Mouse (Mus musculus): ENCODE results near the gene St6galnac3.
A peak's percentile ranks its signal among the peaks of the same experiment; 100 is the strongest.

St6galnac3 gene

DNA sequence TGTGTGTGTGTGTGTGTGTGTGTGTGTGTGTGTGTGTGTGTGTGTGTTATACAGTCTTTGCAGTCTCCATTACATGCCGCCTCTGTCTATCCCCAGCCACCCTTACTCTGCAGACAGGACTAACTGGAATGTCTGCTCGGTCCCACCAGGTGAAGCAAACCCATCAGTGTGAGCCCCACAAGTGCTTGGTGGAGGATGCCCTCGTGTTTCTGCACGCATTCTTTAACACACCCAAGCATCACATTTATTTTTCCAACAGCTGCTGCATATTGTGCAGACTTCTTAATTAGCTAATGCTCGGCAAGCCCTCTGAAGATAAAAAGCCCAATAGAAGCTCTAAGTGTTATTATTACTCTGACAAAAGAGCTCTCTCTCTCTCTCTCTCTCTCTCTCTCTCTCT lies 268.7 kb downstream of the St6galnac3 start:
- no peak for DNase-seq

DNA sequence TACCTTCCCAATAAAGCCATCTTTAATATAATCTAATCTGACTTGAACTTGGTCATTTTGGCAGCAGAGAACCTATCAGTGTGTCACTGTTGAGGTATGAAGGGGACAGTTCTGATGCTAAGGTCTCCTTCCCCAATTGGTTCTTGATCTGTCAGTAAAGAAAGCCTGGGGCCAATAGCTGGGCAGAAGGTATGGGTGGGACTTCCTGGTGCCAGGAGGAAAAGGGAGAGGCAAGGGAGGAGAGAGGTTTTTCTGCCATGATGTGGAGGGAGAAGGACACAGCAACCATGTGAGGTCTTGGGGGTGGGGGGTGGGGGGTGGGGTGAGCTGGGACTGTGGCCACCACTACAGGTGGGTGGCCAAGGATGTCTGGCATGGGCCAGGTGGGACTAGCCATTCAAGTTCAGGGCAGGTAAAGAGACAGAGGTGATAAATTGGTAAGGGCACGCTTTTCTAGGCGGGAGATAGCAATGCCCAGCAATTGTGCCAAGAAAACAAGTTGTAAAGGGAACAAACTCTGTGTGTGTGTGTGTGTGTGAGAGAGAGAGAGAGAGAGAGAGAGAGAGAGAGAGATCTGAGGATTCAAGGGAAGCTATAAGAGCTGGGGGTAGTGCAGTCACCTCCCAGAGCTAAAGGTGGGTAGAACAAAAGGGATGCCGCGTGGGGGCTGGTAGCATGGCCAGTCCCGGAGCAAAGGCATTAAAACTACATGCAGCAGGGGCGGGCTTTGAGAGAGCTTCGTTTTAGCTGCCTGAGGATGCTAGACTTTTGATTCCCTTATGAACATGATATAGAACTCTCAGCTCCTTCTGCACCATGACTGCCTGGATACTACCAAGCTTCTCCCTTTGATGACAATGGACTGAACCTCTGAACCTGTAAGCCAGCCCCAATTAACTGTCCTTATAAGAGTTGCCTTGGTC lies 271.6 kb downstream of the St6galnac3 start:
- DNase-seq = no peak

DNA sequence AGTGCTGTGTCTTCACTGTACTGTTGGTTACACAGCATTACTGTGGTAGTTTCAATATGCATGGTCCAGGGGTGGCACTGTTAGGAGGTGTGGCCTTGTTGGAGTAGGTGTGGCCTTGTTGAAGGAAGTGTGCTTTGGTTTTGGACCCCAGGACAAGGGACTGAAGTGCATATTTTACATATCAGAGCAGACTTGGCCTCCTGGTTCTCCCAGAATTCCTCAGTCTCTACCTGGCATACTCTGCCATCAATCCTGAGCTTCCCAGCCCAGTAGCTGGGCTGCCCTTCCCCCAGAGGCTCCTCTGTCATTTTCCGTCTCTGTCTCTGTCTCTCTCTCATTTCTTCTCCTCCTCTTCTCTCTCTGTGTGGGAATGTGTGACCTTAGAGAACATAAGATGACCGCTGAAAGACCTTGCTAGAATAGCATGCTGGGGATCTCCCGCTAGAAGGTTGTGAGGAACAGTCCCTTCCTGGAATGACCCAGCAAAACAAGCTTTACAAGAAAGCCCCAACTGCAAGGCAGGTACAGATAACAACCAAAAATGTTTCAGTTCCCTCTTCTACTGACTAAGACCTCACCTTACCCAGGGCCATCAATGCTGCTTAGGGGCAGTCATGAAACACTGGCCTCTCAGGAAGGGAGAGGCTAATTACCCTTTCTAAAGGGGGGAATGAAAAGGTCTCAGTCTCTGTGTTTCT lies 272.5 kb downstream of the St6galnac3 start:
- DNase-seq = no peak

DNA sequence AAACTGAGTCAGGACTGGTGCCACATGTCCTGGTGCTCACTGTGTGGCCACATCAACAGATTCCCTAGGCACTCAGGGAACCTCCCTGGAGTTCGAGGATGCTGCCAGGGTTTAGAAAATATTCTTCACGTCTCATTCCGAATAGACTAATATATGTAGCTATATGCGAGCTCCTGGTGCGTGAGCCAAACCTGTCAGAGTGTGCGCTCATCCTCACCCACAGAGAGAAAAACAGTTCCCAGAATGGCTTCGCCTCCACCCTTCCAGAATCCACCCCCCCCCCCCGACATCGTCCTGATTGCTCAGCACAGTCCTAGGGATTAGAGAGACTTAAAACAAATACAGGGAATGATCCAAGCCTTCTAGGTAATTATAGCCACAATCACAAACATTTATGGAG lies 283.6 kb downstream of the St6galnac3 start:
- peak; percentile 37 for DNase-seq

- no peak for DNase-seq
Observed at GRCm38 (mm10) chr3:153436076-153437021, 288.6 kb downstream of the St6galnac3 start.

- no peak for DNase-seq
Observed at GRCm38 (mm10) chr3:153433010-153433409, 292.0 kb downstream of the St6galnac3 start.

- DNase-seq = no peak
Observed at GRCm38 (mm10) chr3:153432053-153432816, 292.7 kb downstream of the St6galnac3 start.

GRCm38 (mm10) chr3:153429840-153430239 lies 295.1 kb downstream of the St6galnac3 start:
- no peak for DNase-seq

GRCm38 (mm10) chr3:153421918-153422290 lies 303.1 kb downstream of the St6galnac3 start:
- no peak for DNase-seq

DNA sequence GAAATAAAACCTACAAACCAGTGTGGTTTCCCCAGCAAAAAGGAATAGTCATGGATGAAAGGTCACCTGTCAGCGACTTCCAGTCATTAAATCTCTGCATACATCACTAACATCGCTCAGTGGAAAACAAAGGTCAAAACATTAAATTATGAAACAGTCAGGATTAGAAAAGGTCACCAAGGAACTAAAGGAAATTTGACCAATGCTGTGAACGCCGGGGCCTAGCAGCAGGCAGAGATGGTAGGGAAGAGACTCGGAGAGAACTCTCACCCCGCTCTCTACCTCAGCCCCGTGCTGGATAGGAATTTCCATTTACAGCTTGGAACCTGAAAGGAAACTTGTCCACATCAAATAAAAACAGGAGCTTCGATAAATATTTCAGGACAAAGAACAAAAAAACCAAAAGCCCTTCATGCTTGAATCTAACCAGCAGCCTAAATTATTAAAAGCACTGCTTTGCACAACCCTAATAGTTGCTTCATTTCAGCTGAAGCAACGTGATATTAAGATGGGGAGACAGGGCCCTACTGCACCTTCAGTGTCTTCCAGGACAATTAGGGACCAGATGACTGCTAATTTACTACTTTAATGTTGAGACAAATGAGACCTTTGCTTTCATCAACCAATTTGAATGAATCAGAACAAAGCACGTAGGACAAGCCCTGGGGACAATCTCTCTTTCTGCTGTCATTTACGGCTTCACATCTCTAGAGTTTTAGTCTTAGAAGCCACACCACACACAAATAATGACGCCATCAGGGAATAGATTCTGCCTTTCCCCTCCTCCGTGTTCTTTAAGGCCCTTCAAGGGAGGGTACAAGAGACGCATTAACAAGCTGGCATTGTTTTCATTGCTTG lies 303.7 kb downstream of the St6galnac3 start:
- DNase-seq = no peak

DNA sequence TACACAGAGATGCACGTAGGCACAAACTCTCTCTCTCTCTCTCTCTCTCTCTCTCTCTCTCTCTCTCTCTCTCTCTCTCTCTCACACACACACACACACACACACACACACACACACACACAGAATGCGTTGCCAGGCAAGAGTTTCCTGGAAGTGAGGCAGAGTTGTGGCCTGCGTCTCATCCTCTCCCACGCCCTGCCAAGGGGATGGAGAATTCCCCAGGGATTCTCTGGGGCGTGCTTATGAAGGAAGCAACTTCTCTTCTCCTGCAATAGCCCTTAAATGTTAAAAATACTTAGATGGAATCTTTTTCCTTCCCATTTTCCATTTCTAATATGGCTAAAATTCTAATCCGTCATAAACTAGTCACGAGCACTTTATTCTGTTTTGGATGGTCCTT lies 305.6 kb downstream of the St6galnac3 start:
- peak; percentile 41 for DNase-seq

GRCm38 (mm10) chr3:153417001-153417400 lies 308.0 kb downstream of the St6galnac3 start:
- DNase-seq = no peak

- no peak for DNase-seq
Observed at GRCm38 (mm10) chr3:153416383-153416782, 308.6 kb downstream of the St6galnac3 start.

DNA sequence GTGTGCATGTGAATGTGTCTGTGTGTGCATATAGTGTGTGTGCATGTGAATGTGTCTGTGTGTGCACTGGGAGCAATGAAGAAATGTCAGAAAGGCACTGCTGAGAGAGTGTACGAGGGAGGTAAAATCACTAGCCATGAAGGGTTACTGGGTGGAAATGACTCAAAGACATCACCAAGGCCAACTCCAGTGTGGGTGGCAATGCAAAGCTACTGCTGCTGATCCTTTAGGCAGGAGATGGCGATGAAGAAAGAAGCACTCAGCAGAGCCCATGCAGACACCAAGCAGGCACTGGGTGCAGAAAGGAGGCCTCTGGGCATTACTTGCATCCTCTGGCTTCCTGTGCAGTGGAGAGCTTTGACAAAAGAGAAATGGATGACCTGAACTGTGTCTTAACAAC lies 310.8 kb downstream of the St6galnac3 start:
- DNase-seq = no peak

GRCm38 (mm10) chr3:153409286-153409685 lies 315.7 kb downstream of the St6galnac3 start:
- no peak for DNase-seq

GRCm38 (mm10) chr3:153408361-153408760 lies 316.6 kb downstream of the St6galnac3 start:
- no peak for DNase-seq

DNA sequence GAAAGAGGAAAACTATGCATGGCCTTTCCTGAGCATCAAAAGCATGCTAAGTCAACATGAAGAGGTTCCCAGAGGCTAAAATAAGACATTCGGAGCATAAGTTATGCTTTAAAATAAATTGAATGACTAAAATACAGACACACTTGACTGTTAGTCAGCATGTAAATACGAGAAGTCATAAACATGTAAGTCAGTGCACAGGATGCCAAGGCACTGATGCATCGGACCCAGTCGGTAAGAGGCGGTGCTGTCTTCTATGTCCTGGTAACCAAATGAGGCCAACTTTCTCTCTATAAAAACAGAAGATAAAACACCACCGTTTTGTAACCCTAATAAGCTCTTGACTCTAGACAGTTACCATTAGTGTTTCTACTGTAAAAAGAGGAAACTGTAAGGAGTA lies 317.3 kb downstream of the St6galnac3 start:
- no peak for DNase-seq

GRCm38 (mm10) chr3:153406858-153407257 lies 318.1 kb downstream of the St6galnac3 start:
- DNase-seq = no peak

DNA sequence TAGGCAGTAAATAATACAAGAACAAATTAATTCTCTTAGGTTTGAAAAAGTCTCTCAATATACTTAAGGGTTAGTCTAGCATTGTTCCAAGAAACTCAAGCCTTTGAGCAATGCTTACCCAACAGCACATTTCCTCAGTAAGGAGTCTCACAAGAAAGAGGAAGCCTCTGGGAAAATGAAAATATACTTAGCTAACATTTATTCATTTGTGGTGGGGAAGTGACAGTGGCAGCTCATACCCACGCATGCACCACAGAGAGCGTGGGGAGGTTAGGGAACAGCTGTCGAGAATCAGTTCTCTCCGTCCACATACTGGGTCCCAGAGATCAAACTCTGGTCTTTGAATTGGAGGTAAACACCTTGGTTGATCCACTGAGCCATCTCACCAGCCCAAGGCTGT lies 318.8 kb downstream of the St6galnac3 start:
- no peak for DNase-seq

- DNase-seq = no peak
Observed at GRCm38 (mm10) chr3:153405643-153406042, 319.3 kb downstream of the St6galnac3 start.

GRCm38 (mm10) chr3:153400259-153400658 lies 324.7 kb downstream of the St6galnac3 start:
- no peak for DNase-seq
